Mouse (Mus musculus): ENCODE measurements around the gene Dennd5b. TPM values are rescaled to one million over a fixed set of nuclear protein-coding genes. Genes with fewer than 3 reads are reported as not detected.
A peak's percentile ranks its signal among the peaks of the same experiment; 100 is the strongest.

Gene Dennd5b
- total and polyA plus RNA-seq, 2 experiments = 14.8 to 94.7 TPM

DNA sequence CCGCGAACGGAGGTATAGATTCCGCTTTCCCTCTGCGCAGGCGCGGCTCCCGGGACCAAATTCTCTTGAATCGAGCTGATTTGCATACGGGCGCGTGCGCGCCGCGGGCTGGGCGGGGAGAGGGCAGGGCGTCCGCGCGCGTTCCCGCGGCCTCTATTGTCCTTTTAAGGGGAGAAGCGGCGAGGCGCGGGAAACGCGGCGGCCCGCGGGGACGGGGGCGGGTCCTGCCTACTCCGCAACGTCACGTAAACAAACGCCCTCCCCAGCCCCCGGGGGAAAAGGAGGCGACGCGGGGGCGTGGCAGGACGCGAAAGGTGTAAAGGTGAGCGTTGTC, 155.1 kb downstream of the Dennd5b start, which contains the start of gene Sinhcaf:
TSS of gene Sinhcaf (minus strand) at position 59 of the 334 bp plus-strand sequence.
- Histone ChIP-seq H3K9ac (ENCODE audit: low read depth, low read length) (peak within 1 kb of the TSS; percentile 82), H3K4me1 (ENCODE audit: control insufficient read depth, insufficient read depth, low read length) (no peaks in the 10 kb centered on the region)
- 1% methylated on average over 47 of the region's 47 CpGs for WGBS

DNA sequence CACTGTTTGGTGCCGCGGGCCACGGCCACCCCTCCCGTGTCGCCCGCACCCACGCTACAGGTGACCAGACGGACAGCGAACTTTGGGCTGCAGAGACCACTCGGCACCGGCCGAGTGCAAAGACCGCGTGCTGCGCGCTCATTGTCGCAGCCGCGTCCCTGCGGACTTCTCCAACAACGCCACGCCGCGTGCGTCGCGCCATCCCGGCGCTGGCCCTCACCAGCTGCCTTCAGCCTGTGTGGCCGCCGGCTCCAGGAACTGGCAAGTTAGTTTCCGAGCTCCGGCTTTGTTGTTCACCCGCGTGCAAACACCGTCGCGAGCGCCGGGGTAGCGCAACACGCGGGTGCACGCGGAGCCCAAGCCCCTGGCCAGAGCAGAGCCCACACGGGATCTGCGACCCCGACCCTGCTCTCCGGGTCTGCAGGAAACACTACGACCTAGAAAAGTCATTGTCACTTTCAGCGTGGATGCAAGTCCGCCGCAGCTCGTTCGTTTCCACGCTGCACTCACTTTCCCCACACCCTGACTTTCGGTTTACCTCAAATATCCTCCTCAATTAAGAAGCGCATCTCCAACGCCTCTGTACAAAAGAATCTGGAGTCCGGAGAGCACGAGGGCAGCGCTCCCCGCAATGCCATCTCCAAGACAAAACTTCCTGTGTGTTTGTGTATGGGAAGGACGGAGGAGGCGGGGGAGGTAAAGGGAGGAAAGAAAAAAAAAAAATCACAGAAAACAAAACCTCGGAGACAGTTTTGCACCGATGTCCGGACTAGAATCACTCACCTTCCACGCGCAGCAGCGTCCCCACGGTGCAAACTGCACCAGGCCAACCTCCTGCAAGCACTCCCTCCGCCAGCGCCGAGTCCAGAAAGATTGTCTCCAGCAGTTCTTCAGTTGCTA, 155.7 kb downstream of the Dennd5b start:
- DNase-seq (ENCODE audit: extremely low read depth, low read depth, low spot score) = peak; percentile 45
- TF ChIP-seq POLR2A (IDR thresholded peaks at IDR 0.05; ENCODE audit: extremely low read depth, insufficient read depth, low read length) = no peak
- H3K27ac ChIP-seq (replicated peaks; ENCODE audit: insufficient read depth, low read depth, low read length) = peak overlapping the region; percentile 0; the same call in 1 of the 2 replicates
- no peaks in the 10 kb centered on the region for H3K27me3 ChIP-seq (ENCODE audit: control insufficient read depth, insufficient read depth, low read length)
- no peaks in the 10 kb centered on the region for H3K4me1 ChIP-seq (ENCODE audit: control insufficient read depth, insufficient read depth, low read length)
- WGBS = under 1% methylated on average over 75 of the region's 75 CpGs
- no peaks in the 10 kb centered on the region for H3K36me3 ChIP-seq (ENCODE audit: control insufficient read depth, insufficient read depth, low read length)
- peak overlapping the region; percentile 76 for H3K4me3 ChIP-seq (ENCODE audit: insufficient read depth, low read depth, low read length)
- no peaks in the 10 kb centered on the region for H3K79me2 ChIP-seq (ENCODE audit: control insufficient read depth, insufficient read depth, low read length)
- H3K9ac ChIP-seq (ENCODE audit: low read depth, low read length) = peak overlapping the region; percentile 82

More for the DNA sequence above, 155.1 kb downstream of the Dennd5b start, which contains the start of gene Sinhcaf:
- peak; percentile 83 for DNase-seq (ENCODE audit: extremely low read depth, low read depth, low spot score)
- Histone ChIP-seq H3K79me2 (ENCODE audit: control insufficient read depth, insufficient read depth, low read length) (no peaks in the 10 kb centered on the region), H3K27ac (replicated peaks; ENCODE audit: insufficient read depth, low read depth, low read length) (peak within 1 kb of the TSS; percentile 5), H3K4me3 (ENCODE audit: insufficient read depth, low read depth, low read length) (peak within 1 kb of the TSS; percentile 76), H3K27me3 (ENCODE audit: control insufficient read depth, insufficient read depth, low read length) (no peaks in the 10 kb centered on the region), H3K36me3 (ENCODE audit: control insufficient read depth, insufficient read depth, low read length) (no peaks in the 10 kb centered on the region)
- TF ChIP-seq CTCF (IDR thresholded peaks at IDR 0.05; ENCODE audit: low read depth, low read length) (no peak), POLR2A (IDR thresholded peaks at IDR 0.05; ENCODE audit: extremely low read depth, insufficient read depth, low read length) (0 out of 2 replicates have a peak, but pooled peaks have one; percentile 4)

DNA sequence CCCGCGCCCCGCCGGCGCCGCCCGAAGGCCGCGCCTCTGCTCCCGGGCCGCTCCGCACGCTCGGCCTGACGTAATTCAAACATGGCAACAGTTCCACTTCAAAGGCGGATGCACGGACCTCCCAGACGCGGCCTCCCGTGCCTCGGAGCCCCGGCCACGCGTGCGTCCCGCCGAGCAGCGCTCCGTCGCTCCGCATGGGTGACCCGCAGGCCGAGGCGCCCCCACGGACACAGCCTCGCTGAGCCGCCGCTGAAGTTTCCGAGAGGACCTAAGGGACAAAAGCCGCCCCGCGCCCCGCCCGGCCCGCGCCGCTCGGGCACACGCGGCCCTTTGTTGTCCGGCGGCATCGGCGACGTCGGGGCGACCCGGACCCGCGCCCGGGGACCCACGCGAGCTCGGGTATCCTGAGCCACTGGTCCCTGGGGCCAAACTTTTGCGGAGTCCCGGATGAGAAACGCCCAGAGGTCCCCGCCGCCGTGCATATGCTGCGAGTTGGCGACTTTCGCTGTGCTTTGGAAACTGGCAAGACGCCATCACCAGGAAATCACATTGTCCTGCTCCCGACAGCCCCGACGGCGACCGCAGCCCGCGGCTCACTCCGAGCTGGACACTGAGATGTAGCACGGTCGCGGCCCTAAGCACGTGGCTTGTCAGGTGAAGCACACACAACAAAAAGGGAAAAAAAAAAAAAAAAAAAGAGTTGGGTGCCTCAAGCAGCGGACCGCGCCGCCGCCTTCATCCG, 156.5 kb downstream of the Dennd5b start:
- DNase-seq (ENCODE audit: extremely low read depth, low read depth, low spot score) = peak; percentile 49
- Histone ChIP-seq H3K36me3 (ENCODE audit: control insufficient read depth, insufficient read depth, low read length) (no peaks in the 10 kb centered on the region), H3K27ac (replicated peaks; ENCODE audit: insufficient read depth, low read depth, low read length) (no peak overlapping the region; the same call in 1 of the 2 replicates), H3K27me3 (ENCODE audit: control insufficient read depth, insufficient read depth, low read length) (no peaks in the 10 kb centered on the region), H3K4me3 (ENCODE audit: insufficient read depth, low read depth, low read length) (peak overlapping the region; percentile 76), H3K79me2 (ENCODE audit: control insufficient read depth, insufficient read depth, low read length) (no peaks in the 10 kb centered on the region; the same call in 1 of the 2 replicates), H3K9ac (ENCODE audit: low read depth, low read length) (peak overlapping the region; percentile 82), H3K4me1 (ENCODE audit: control insufficient read depth, insufficient read depth, low read length) (no peaks in the 10 kb centered on the region)
- WGBS = under 1% methylated on average over 92 of the region's 92 CpGs
- TF ChIP-seq CTCF (IDR thresholded peaks at IDR 0.05; ENCODE audit: low read depth, low read length) = no peak
- TF ChIP-seq POLR2A (IDR thresholded peaks at IDR 0.05; ENCODE audit: extremely low read depth, insufficient read depth, low read length) = 0 out of 2 replicates have a peak, but pooled peaks have one; percentile 4

DNA sequence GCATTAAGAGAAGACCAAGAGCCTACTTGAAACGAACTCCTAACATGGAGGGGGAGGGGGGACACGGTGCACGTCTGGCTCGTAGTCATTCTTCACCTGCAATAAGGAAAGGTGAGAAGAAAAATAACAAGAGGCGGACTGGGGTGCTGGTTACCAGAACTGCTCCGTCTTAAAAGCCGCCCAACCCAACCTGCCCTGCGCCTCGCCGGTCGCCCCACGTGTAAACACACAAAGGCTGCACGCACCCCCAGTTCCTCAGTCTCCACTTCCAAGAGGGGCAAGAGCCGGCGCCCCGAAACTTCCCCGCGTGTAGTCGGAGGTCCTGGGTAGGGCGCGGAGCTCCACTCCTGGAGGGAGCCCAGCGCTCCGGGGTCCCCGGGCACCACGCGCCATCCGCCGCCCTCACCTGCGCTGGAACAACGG, 157.1 kb downstream of the Dennd5b start:
- Histone ChIP-seq H3K79me2 (ENCODE audit: control insufficient read depth, insufficient read depth, low read length) (no peaks in the 10 kb centered on the region; the same call in 1 of the 2 replicates), H3K9ac (ENCODE audit: low read depth, low read length) (peak overlapping the region; percentile 82), H3K27me3 (ENCODE audit: control insufficient read depth, insufficient read depth, low read length) (no peaks in the 10 kb centered on the region), H3K4me1 (ENCODE audit: control insufficient read depth, insufficient read depth, low read length) (no peaks in the 10 kb centered on the region), H3K4me3 (ENCODE audit: insufficient read depth, low read depth, low read length) (peak overlapping the region; percentile 76), H3K27ac (replicated peaks; ENCODE audit: insufficient read depth, low read depth, low read length) (no peak overlapping the region), H3K36me3 (ENCODE audit: control insufficient read depth, insufficient read depth, low read length) (no peaks in the 10 kb centered on the region)
- TF ChIP-seq CTCF (IDR thresholded peaks at IDR 0.05; ENCODE audit: low read depth, low read length) (no peak), POLR2A (IDR thresholded peaks at IDR 0.05; ENCODE audit: extremely low read depth, insufficient read depth, low read length) (no peak)
- DNase-seq (ENCODE audit: extremely low read depth, low read depth, low spot score) = no peak
- 7% methylated on average over 26 of the region's 30 CpGs for WGBS

DNA sequence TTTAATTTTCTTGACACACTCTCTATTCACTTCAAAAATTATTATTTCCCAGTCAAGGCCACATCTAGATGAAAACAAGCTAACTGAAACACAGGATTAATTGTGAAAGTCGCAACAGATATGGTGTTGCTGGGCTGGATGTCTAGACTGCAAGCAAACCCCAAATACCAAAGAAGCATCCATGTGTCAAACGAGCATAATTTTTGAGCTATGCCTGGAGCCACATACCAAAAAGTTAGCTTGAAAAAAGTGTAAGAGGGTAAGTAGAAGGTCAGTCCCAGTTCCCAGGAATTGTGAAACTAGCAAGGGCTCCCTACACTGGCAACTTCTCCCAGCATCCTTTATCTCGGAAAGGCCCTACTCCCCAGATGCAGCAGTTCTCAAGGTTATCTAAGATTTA, 157.8 kb downstream of the Dennd5b start:
- H3K27ac ChIP-seq (replicated peaks; ENCODE audit: insufficient read depth, low read depth, low read length) = no peak overlapping the region
- H3K9ac ChIP-seq (ENCODE audit: low read depth, low read length) = no peak overlapping the region
- H3K4me3 ChIP-seq (ENCODE audit: insufficient read depth, low read depth, low read length) = no peak overlapping the region
- H3K27me3 ChIP-seq (ENCODE audit: control insufficient read depth, insufficient read depth, low read length) = no peaks in the 10 kb centered on the region
- no peaks in the 10 kb centered on the region for H3K36me3 ChIP-seq (ENCODE audit: control insufficient read depth, insufficient read depth, low read length)
- DNase-seq (ENCODE audit: extremely low read depth, low read depth, low spot score) = no peak
- TF ChIP-seq POLR2A (IDR thresholded peaks at IDR 0.05; ENCODE audit: extremely low read depth, insufficient read depth, low read length) (no peak), CTCF (IDR thresholded peaks at IDR 0.05; ENCODE audit: low read depth, low read length) (no peak)
- WGBS = 75% methylated on average over 3 of the region's 3 CpGs
- no peaks in the 10 kb centered on the region; the same call in 1 of the 2 replicates for H3K79me2 ChIP-seq (ENCODE audit: control insufficient read depth, insufficient read depth, low read length)
- no peaks in the 10 kb centered on the region for H3K4me1 ChIP-seq (ENCODE audit: control insufficient read depth, insufficient read depth, low read length)
